Mouse (Mus musculus) frontal cortex, postnatal 25 days (tissue): ENCODE data around the gene Slc28a2.
A peak's percentile ranks its signal among the peaks of the same experiment; 100 is the strongest.
"Not testable (repeated sequence)": the region's sequence is repeated elsewhere in the genome, so short reads cannot be mapped to it uniquely, and the experiment has no call there.

Experiments used
- DNase-seq, 2 experiments: peaks; one replicate each; pipeline ENCODE4 v3.0.0; 2022; ENCODE audit warnings: low spot score in 2 of 2

Slc28a2 gene

DNA sequence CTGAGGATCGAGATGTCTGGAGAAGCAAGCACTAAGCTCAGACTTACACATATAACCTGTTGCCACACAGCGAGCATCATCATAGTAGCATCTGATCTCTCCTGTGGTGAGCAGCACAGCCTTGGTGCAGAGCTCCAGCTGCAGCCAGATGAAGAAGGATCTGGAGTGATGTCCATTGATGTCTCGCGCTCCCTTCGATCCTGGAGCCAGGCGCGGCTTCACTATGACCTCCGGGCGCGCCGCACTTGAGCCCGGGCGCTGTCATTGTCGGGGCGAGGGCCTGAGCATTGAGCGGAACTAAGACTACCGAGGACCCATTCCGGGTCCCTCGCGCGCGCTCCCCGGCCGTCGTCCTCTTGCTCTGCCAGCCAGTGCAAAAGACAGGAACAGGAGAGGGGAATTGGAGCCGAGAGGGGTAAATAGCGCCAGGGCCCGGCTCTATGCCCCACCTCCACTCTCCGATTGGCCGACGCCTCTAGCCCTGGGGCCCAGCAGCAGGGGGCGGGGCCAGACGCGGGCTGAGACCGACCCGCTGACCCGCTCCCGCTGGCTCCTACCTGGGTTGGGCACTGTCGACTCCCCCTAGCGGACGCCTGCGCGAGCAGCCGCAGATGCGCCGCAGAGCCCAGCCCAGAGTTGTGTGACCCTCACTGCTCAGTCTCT, 41.2 kb downstream of the Slc28a2 start:
- peak; percentile 71 to 72 for DNase-seq

DNA sequence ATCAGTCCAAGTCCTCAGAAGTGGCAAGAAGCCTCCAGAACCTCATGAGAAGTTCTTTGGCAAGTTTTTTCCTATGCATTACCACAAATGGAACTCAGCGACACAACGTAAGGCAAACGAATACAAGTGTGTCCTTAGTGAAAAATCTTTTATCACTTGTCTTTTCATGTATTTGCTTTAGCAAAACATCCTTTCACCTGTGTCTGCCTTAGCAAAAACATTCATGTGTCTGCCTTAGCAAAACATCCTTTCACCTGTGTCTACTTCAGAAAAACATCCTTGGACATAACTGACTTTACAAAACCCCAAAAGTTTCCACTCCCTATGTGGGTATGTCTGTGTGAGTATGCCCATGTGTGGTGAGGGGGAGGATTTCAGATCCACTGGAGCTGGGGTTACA, 42.9 kb downstream of the Slc28a2 start:
- DNase-seq = no peak

DNA sequence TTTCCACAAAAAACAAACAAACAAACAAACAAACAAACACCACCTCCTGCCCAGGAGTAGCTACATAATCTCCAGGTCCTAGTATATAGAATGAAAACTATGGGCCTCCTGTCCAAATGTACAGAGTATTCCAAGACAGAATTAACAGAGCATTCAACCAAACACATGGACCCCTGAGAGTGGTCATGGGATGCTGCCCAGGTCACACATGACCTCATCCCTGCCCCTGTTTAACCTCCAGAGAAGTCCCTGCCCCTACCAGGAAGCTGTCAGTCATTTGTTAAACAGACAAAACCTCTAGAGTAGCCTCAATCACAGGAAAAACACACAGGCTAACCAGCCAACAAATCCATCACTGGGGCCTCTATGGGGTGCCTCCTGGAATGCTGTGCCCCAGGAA, 50.3 kb downstream of the Slc28a2 start:
- no peak for DNase-seq

DNA sequence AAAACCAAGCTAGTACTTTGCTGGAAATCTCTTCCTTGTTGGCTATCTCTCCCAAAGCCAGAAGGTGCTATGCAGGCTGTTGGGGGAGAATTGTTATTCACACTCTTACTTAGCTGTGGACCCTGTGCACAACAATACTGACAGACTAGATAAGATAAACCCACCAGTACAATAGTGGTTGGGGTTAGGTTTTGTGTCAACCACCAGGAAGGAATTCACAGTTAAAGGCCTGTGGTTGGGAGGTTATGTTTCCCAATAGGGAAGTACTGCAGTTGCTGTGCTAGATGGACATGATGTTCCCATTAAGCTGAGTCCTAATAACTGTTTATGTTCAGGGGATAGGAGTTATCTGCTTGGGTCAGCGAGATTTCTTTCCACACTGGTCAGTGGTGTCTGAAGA, 57.5 kb downstream of the Slc28a2 start:
- not testable (repeated sequence) for DNase-seq

DNA sequence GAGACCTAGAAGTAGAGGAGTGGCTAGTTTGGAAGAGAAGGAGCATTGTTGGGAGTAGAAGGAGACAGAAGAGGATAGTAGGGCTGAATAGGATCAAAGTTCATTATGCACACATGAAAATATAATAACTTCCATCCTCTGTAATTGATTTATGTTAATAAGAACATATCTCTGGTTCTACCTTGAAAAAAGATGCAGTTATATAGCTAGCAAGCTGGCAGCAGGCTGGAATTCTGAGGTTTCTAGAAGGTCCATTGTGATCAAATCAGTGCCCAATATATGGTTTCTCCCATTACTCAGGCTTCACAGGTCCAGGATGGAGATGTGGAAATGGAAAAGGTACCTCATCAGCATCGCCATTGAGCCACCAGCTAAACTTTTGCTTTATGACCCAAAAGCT, 58.4 kb downstream of the Slc28a2 start, which contains the start of gene Gm14085:
TSS of gene Gm14085 (plus strand) at position 301 of the 400 bp plus-strand sequence.
- DNase-seq = no peak

DNA sequence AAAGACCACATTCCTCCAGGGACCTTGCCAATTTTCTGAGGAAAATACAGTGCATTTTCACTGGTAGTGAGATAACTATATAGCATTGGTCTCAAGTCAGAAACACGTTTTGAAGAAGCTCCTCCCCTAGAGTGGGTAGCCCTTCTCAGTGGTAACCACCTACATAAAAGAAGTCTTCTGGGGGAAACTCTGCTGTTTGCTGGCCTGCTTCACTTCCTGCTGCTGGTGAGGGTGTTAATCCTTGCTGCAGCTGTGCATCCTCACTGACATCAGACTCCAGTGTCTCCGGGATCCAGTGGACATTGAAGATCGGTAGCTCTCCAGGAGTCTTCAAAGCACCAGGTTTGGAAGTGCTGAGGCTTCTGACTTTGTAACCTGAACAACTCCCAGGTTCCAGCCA, 59.4 kb downstream of the Slc28a2 start:
- not testable (repeated sequence) for DNase-seq

DNA sequence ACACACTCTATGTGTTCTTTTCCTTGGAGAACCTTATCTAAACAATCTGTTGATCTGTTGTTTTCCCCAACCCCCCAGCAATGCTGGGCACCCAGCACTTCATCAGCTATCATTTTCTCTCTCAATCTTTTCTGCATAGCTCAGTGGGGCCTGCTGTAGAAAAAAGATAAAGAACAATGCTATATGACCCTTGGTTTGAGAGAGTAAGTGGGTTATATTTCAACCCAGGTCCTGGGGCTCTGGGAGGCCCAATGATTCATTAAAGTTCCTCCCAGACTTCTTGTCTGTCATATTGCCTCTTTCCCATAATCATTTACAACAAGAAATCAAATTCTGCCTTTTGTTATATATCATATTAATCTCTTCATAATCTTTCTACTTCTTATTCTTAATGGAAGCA, 59.8 kb downstream of the Slc28a2 start:
- DNase-seq = not testable (repeated sequence)

DNA sequence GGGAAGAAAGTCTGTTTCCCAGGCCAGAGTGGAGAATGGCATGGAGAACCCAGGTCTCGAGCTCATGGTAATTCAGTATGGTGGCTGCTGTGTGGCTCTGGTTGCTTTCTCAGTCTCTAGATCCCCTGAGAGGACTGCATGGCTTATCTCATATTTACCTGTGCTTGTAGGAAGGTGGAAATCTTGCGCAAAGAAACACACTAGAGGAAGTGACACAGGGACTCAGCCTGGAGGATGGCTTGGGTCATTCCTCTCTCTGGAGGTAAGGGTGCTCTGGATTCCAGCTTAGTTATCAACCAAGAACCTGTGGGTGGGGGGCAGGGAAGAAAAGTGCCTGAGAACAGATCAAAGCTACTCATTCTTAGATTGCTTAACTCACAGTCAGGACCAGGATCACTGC, 60.4 kb downstream of the Slc28a2 start:
- DNase-seq = no peak
